8 mouse cellular contexts compared by ENCODE assay signal in genomic region chr9:57653283-57653682, GRCm38 (mm10). TPM values are rescaled to one million over a fixed set of nuclear protein-coding genes. Genes with fewer than 3 reads are reported as not detected.
DNase-seq lines count a peak whose midpoint lies in the region; ATAC-seq and TF ChIP-seq lines count a peak whose summit lies in the region.

Gene Csk (minus strand): TSS chr9:57653631.

- H3K27ac ChIP-seq in limb, embryonic 12.5 days, result no peak within 1 kb of the TSS
- peak within 1 kb of the TSS; percentile 7; the same call in 1 of the 2 replicates for H3K27ac ChIP-seq in small intestine, adult 2 months (ENCODE audit: insufficient read depth, low read depth, low read length)

- H3K9ac ChIP-seq in limb, embryonic 12.5 days (replicated peaks), result no peak within 1 kb of the TSS

- H3K4me2 ChIP-seq in limb, embryonic 12.5 days, result no peak within 1 kb of the TSS

- H3K27me3 ChIP-seq in limb, embryonic 12.5 days, result peaks cover 24% of the 10 kb centered on the region
- H3K27me3 ChIP-seq in small intestine, adult 2 months (ENCODE audit: control insufficient read depth, insufficient read depth, low read length), result no peaks in the 10 kb centered on the region

- no peak for ATAC-seq in limb, embryonic 12.5 days (ENCODE audit: insufficient number of reproducible peaks, insufficient read depth, low FRiP score, low TSS enrichment, low read depth)

- intact Hi-C loops in heart, postnatal 25 days (cut with DNase I), result no loop called here

- no peak within 1 kb of the TSS for H3K4me3 ChIP-seq in limb, embryonic 12.5 days (replicated peaks)
- H3K4me3 ChIP-seq in small intestine, adult 2 months (ENCODE audit: low read depth, low read length), result no peak within 1 kb of the TSS

- TF ChIP-seq POLR2A in small intestine, adult 2 months (IDR thresholded peaks at IDR 0.05; ENCODE audit: low read depth, low read length), result no peak

- no peaks in the 10 kb centered on the region for H3K36me3 ChIP-seq in limb, embryonic 12.5 days
- H3K36me3 ChIP-seq in small intestine, adult 2 months (ENCODE audit: control insufficient read depth, insufficient read depth, low read length), result no peaks in the 10 kb centered on the region

- DNase-seq in cerebellum, adult 9-11 months, result peak; percentile 5
- no peak for DNase-seq in cerebellum, adult 8-10 months
- DNase-seq in urinary bladder, adult 2 months (ENCODE audit: low spot score), result no peak
- no peak for DNase-seq in urinary bladder, postnatal 36 days (ENCODE audit: low spot score in 2 of 2)
- DNase-seq in heart, postnatal 25 days (ENCODE audit: low spot score), result no peak
- no peak for DNase-seq in kidney, adult 11 months

- H3K9me3 ChIP-seq in limb, embryonic 12.5 days, result no peaks in the 10 kb centered on the region

- H3K4me1 ChIP-seq in limb, embryonic 12.5 days (replicated peaks), result peaks cover 21% of the 10 kb centered on the region
- peaks cover 9% of the 10 kb centered on the region for H3K4me1 ChIP-seq in small intestine, adult 2 months (ENCODE audit: control insufficient read depth, insufficient read depth, insufficient read length, low read length)

- no peak for TF ChIP-seq CTCF in small intestine, adult 2 months (IDR thresholded peaks at IDR 0.05; ENCODE audit: extremely low read depth, insufficient read length, insufficient replicate concordance, low read depth, low read length)

- WGBS in limb, embryonic 12.5 days, result 59% methylated on average over 5 of the region's 5 CpGs
- 80% methylated on average over 5 of the region's 5 CpGs for WGBS in small intestine, adult 2 months

RNA-seq across cellular contexts. Expression of gene Csk, which starts in this region (rescaled TPM):
- polyA plus RNA-seq in urinary bladder, adult 2 months (2012; rRNA removed), result 54.8 and 69.3 TPM in 2 replicates
- 10 to 100 TPM; 23.5 to 27.4 TPM for total RNA-seq in heart, postnatal 25 days (2021)
- polyA plus RNA-seq in limb, embryonic 12.5 days (2016; fragmentation: Nextera tagmentation; extraction: Ambion mirVana), result 33.9 and 36.0 TPM in 2 replicates
- polyA plus RNA-seq in small intestine, adult 2 months (2012; rRNA removed), result 52.1 and 95.9 TPM in 2 replicates
